Mouse (Mus musculus): Measurements from ENCODE around the gene Pogz.

GRCm38 (mm10) chr3:94922333-94922732, 85.0 kb downstream of the Pogz start:
- no peak for TF ChIP-seq POLR2A (IDR thresholded peaks at IDR 0.05; ENCODE audit: low read depth, low read length)
- TF ChIP-seq CTCF (IDR thresholded peaks at IDR 0.05; ENCODE audit: extremely low read depth, insufficient read length, insufficient replicate concordance, low read depth, low read length), result no peak
